Mouse (Mus musculus): ENCODE data around the gene Cst11. TPM values are rescaled to one million over a fixed set of nuclear protein-coding genes. Genes with fewer than 3 reads are reported as not detected.

Gene Cst11
- polyA plus RNA-seq, 1 experiment from 2014 or later, result not detected

GRCm38 (mm10) chr2:148743846-148744407 lies 27.4 kb downstream of the Cst11 start:
- ATAC-seq (ENCODE audit: low read depth), result no peak
- H3K4me3 ChIP-seq, result no peak overlapping the region
- no peak overlapping the region for H3K4me2 ChIP-seq
- no peaks in the 10 kb centered on the region for H3K36me3 ChIP-seq
- no peak overlapping the region for H3K27ac ChIP-seq (replicated peaks)
- 89% methylated on average over 3 of the region's 3 CpGs for WGBS
- H3K27me3 ChIP-seq, result no peaks in the 10 kb centered on the region
- H3K9me3 ChIP-seq, result no peaks in the 10 kb centered on the region
- no peak overlapping the region for H3K9ac ChIP-seq
- H3K4me1 ChIP-seq (replicated peaks), result no peaks in the 10 kb centered on the region

- no peak for ATAC-seq (ENCODE audit: low read depth)
- Histone ChIP-seq H3K36me3 (no peaks in the 10 kb centered on the region), H3K27ac (replicated peaks) (no peak overlapping the region), H3K27me3 (no peaks in the 10 kb centered on the region), H3K4me2 (no peak overlapping the region), H3K9ac (no peak overlapping the region), H3K9me3 (no peaks in the 10 kb centered on the region), H3K4me1 (replicated peaks) (no peaks in the 10 kb centered on the region), H3K4me3 (no peak overlapping the region)
- 83% methylated on average over 3 of the region's 3 CpGs for WGBS
These were observed 28.3 kb downstream of the Cst11 start for GRCm38 (mm10) chr2:148743001-148743400.

GRCm38 (mm10) chr2:148732327-148733000 lies 38.8 kb downstream of the Cst11 start, which contains the start of gene Napb:
Gene Napb, minus strand, starts transcription at chr2:148732467.
- Histone ChIP-seq H3K9me3 (no peaks in the 10 kb centered on the region), H3K27me3 (no peaks in the 10 kb centered on the region), H3K4me1 (replicated peaks) (peaks cover 30% of the 10 kb centered on the region), H3K4me2 (peak within 1 kb of the TSS; percentile 80), H3K27ac (replicated peaks) (peak within 1 kb of the TSS; percentile 64), H3K4me3 (peak within 1 kb of the TSS; percentile 82), H3K9ac (peak within 1 kb of the TSS; percentile 89), H3K36me3 (no peaks in the 10 kb centered on the region)
- 4% methylated on average over 18 of the region's 18 CpGs for WGBS
- ATAC-seq (ENCODE audit: low read depth), result peak; percentile 100

GRCm38 (mm10) chr2:148731614-148732326 lies 39.5 kb downstream of the Cst11 start:
- WGBS, result 1% methylated on average over 31 of the region's 35 CpGs
- ATAC-seq (ENCODE audit: low read depth), result peak; percentile 89
- peak overlapping the region; percentile 64 for H3K27ac ChIP-seq (replicated peaks)

GRCm38 (mm10) chr2:148719271-148719995 lies 51.9 kb downstream of the Cst11 start:
- Histone ChIP-seq H3K9me3 (no peaks in the 10 kb centered on the region), H3K4me2 (no peak overlapping the region), H3K9ac (no peak overlapping the region), H3K4me1 (replicated peaks) (peaks cover 8% of the 10 kb centered on the region), H3K27ac (replicated peaks) (no peak overlapping the region; the same call in 1 of the 2 replicates), H3K27me3 (no peaks in the 10 kb centered on the region), H3K36me3 (no peaks in the 10 kb centered on the region), H3K4me3 (no peak overlapping the region)
- peak; percentile 68 for ATAC-seq (ENCODE audit: low read depth)
- 53% methylated on average over 2 of the region's 2 CpGs for WGBS

More at GRCm38 (mm10) chr2:148731614-148732326, 39.5 kb downstream of the Cst11 start:
- Histone ChIP-seq H3K9ac (peak overlapping the region; percentile 89), H3K36me3 (no peaks in the 10 kb centered on the region), H3K27me3 (no peaks in the 10 kb centered on the region), H3K4me2 (peak overlapping the region; percentile 80), H3K9me3 (no peaks in the 10 kb centered on the region), H3K4me1 (replicated peaks) (peaks cover 30% of the 10 kb centered on the region), H3K4me3 (peak overlapping the region; percentile 82)

Other genes with a start within 250 kb of the Cst11 start
- gene Nxt1, start 98.9 kb downstream of the Cst11 start, polyA plus RNA-seq (2015; fragmentation: Nextera tagmentation; extraction: Ambion mirVana), result 49.2 and 56.4 TPM in 2 replicates
- 14.6 and 18.2 TPM in 2 replicates for gene Gzf1, start 90.5 kb downstream of the Cst11 start, polyA plus RNA-seq (2015; fragmentation: Nextera tagmentation; extraction: Ambion mirVana)
- 50.0 and 54.0 TPM in 2 replicates for gene Napb, start 39.0 kb downstream of the Cst11 start, polyA plus RNA-seq (2015; fragmentation: Nextera tagmentation; extraction: Ambion mirVana)
- gene Cstl1, start 21.1 kb downstream of the Cst11 start, polyA plus RNA-seq (2015; fragmentation: Nextera tagmentation; extraction: Ambion mirVana), result not detected in 2 replicates
- not detected in 2 replicates for gene 8030411F24Rik, start 10.5 kb upstream of the Cst11 start, polyA plus RNA-seq (2015; fragmentation: Nextera tagmentation; extraction: Ambion mirVana)
- gene Cst12, start 17.9 kb upstream of the Cst11 start, polyA plus RNA-seq (2015; fragmentation: Nextera tagmentation; extraction: Ambion mirVana), result not detected in 2 replicates
- gene Cst8, start 27.3 kb upstream of the Cst11 start, polyA plus RNA-seq (2015; fragmentation: Nextera tagmentation; extraction: Ambion mirVana), result not detected in 2 replicates
- gene Cst13, start 48.6 kb upstream of the Cst11 start, polyA plus RNA-seq (2015; fragmentation: Nextera tagmentation; extraction: Ambion mirVana), result not detected in 2 replicates
- gene Cst9, start 63.6 kb upstream of the Cst11 start, polyA plus RNA-seq (2015; fragmentation: Nextera tagmentation; extraction: Ambion mirVana), result not detected in 2 replicates
- not detected in 2 replicates for gene 9230104L09Rik, start 93.5 kb upstream of the Cst11 start, polyA plus RNA-seq (2015; fragmentation: Nextera tagmentation; extraction: Ambion mirVana)
- 512 and 524 TPM in 2 replicates for gene Cst3, start 104.2 kb upstream of the Cst11 start, polyA plus RNA-seq (2015; fragmentation: Nextera tagmentation; extraction: Ambion mirVana)
- not detected in 2 replicates for gene Gm1330, start 231.8 kb upstream of the Cst11 start, polyA plus RNA-seq (2015; fragmentation: Nextera tagmentation; extraction: Ambion mirVana)
- not detected in 2 replicates for gene Gm10750, start 245.7 kb upstream of the Cst11 start, polyA plus RNA-seq (2015; fragmentation: Nextera tagmentation; extraction: Ambion mirVana)

Measured in neural tube, embryonic 13.5 days (tissue).